In the genomic region with DNA sequence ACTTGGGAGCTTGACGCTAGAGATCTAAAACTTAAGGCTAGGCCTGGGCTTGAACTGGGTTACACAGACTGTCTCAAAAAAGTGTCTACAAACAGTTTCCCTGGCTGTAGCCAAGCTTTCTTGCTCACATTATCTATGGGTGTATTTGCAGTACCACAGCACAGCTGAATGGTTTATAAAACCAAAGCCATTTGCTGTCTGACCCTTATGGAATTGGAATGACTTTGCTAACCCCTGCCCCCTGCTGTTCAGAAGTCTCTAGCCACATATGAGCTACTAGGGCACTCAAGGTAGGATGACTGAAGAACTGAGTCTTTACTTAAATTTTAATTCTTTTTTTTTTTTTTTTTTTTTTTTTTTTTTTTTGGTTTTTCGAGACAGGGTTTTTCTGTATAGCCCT, we compare ENCODE assay signal across 9 mouse cellular contexts. TPM values are rescaled to one million over a fixed set of nuclear protein-coding genes. Genes with fewer than 3 reads are reported as not detected.
DNase-seq lines count a peak whose midpoint lies in the region; ATAC-seq and TF ChIP-seq lines count a peak whose summit lies in the region.
"Had no signal": no experiment of that assay in that cellular context is flagged by ENCODE, and none has a peak within 500 bp of the region (broad histone marks: within the 10 kb centered on the region; RNA-seq: fewer than 3 reads in every experiment).

No protein-coding gene starts in this region.

- DNase-seq in hindbrain, postnatal 0 days (ENCODE audit: low spot score), result peak; percentile 49
- DNase-seq in embryo, embryonic 10 days (ENCODE audit: low spot score), result peak; percentile 72
- DNase-seq in kidney, postnatal 25 days, result peak; percentile 52 to 78
- DNase-seq in retina, embryonic 14.5 days (ENCODE audit: low spot score), result peak; percentile 44

- no peak overlapping the region for H3K4me2 ChIP-seq in hindbrain, postnatal 0 days (ENCODE audit: low read depth, low read length)
- no peak overlapping the region for H3K4me2 ChIP-seq in hindbrain, embryonic 16.5 days (ENCODE audit: low read length)
- H3K4me2 ChIP-seq in forebrain, embryonic 12.5 days, result no peak overlapping the region
- no peak overlapping the region for H3K4me2 ChIP-seq in forebrain, embryonic 15.5 days (replicated peaks)

- peak; percentile 46 for TF ChIP-seq CTCF in hindbrain, postnatal 0 days (IDR thresholded peaks at IDR 0.05; ENCODE audit: low read depth)

- ATAC-seq in hindbrain, postnatal 0 days, result no peak
- no peak for ATAC-seq in hindbrain, embryonic 16.5 days
- ATAC-seq in CD4-positive, CD25-positive, alpha-beta regulatory T cell, adult 4 months, result peak; percentile 43
- no peak for ATAC-seq in forebrain, embryonic 12.5 days (ENCODE audit: low FRiP score)
- no peak for ATAC-seq in forebrain, embryonic 15.5 days (replicated peaks)

- H3K4me3 ChIP-seq in hindbrain, postnatal 0 days (ENCODE audit: low read length), result no peak overlapping the region
- H3K4me3 ChIP-seq in hindbrain, embryonic 16.5 days (ENCODE audit: low read length), result no peak overlapping the region
- no peak overlapping the region for H3K4me3 ChIP-seq in forebrain, embryonic 12.5 days (replicated peaks)
- no peak overlapping the region for H3K4me3 ChIP-seq in forebrain, embryonic 15.5 days
- H3K4me3 ChIP-seq: liver, embryonic 15.5 days had no signal

- WGBS in hindbrain, postnatal 0 days, result 95% methylated on average over 1 of the region's 2 CpGs
- 97% methylated on average over 1 of the region's 2 CpGs for WGBS in hindbrain, embryonic 16.5 days
- WGBS in forebrain, embryonic 12.5 days, result 92% methylated on average over 1 of the region's 2 CpGs
- 89% methylated on average over 2 of the region's 2 CpGs for WGBS in forebrain, embryonic 15.5 days

- H3K9me3 ChIP-seq in hindbrain, postnatal 0 days (ENCODE audit: low read length), result no peaks in the 10 kb centered on the region
- no peaks in the 10 kb centered on the region for H3K9me3 ChIP-seq in hindbrain, embryonic 16.5 days (ENCODE audit: control insufficient read depth, low read length)
- no peaks in the 10 kb centered on the region for H3K9me3 ChIP-seq in forebrain, embryonic 12.5 days
- H3K9me3 ChIP-seq in forebrain, embryonic 15.5 days, result no peaks in the 10 kb centered on the region
- H3K9me3 ChIP-seq: liver, embryonic 15.5 days had no signal

- no peak overlapping the region for H3K9ac ChIP-seq in hindbrain, postnatal 0 days (replicated peaks; ENCODE audit: low read length)
- H3K9ac ChIP-seq in hindbrain, embryonic 16.5 days (ENCODE audit: low read depth, low read length), result no peak overlapping the region
- H3K9ac ChIP-seq in forebrain, embryonic 12.5 days, result no peak overlapping the region
- H3K9ac ChIP-seq in forebrain, embryonic 15.5 days (replicated peaks), result no peak overlapping the region
- H3K9ac ChIP-seq: liver, embryonic 15.5 days had no signal

- H3K27ac ChIP-seq in hindbrain, postnatal 0 days, result no peak overlapping the region
- no peak overlapping the region for H3K27ac ChIP-seq in hindbrain, embryonic 16.5 days (ENCODE audit: low read depth, low read length)
- H3K27ac ChIP-seq in forebrain, embryonic 12.5 days, result no peak overlapping the region
- no peak overlapping the region for H3K27ac ChIP-seq in forebrain, embryonic 15.5 days (replicated peaks)
- H3K27ac ChIP-seq: liver, embryonic 15.5 days had no signal

- H3K36me3 ChIP-seq in hindbrain, postnatal 0 days (ENCODE audit: insufficient read depth, low read length), result no peaks in the 10 kb centered on the region
- no peaks in the 10 kb centered on the region for H3K36me3 ChIP-seq in hindbrain, embryonic 16.5 days (ENCODE audit: control insufficient read depth, insufficient read depth, low read length)
- H3K36me3 ChIP-seq in forebrain, embryonic 12.5 days (replicated peaks), result no peaks in the 10 kb centered on the region
- no peaks in the 10 kb centered on the region for H3K36me3 ChIP-seq in forebrain, embryonic 15.5 days
- H3K36me3 ChIP-seq: liver, embryonic 15.5 days had no signal

- no peaks in the 10 kb centered on the region for H3K27me3 ChIP-seq in hindbrain, postnatal 0 days (ENCODE audit: insufficient read depth, low read length)
- H3K27me3 ChIP-seq in hindbrain, embryonic 16.5 days (replicated peaks; ENCODE audit: control insufficient read depth, insufficient read depth, low read length), result no peaks in the 10 kb centered on the region
- H3K27me3 ChIP-seq in forebrain, embryonic 12.5 days, result no peaks in the 10 kb centered on the region
- H3K27me3 ChIP-seq in forebrain, embryonic 15.5 days, result no peaks in the 10 kb centered on the region
- H3K27me3 ChIP-seq: liver, embryonic 15.5 days had no signal

- H3K4me1 ChIP-seq in hindbrain, postnatal 0 days (ENCODE audit: insufficient read depth, low read length), result peaks cover 12% of the 10 kb centered on the region; the same call in 1 of the 2 replicates
- H3K4me1 ChIP-seq in hindbrain, embryonic 16.5 days (ENCODE audit: control insufficient read depth, insufficient read depth, low read depth, low read length), result peaks cover 26% of the 10 kb centered on the region
- H3K4me1 ChIP-seq in forebrain, embryonic 12.5 days, result peaks cover 63% of the 10 kb centered on the region
- H3K4me1 ChIP-seq in forebrain, embryonic 15.5 days, result peaks cover 47% of the 10 kb centered on the region

RNA-seq across cellular contexts. Expression of a gene that starts 2.0 kb away (rescaled TPM):
- total RNA-seq in hindbrain, postnatal 0 days (2014; rRNA removed), result 8.9 and 10.2 TPM in 2 replicates
- 4.1 and 5.6 TPM in 2 replicates for polyA plus RNA-seq in hindbrain, postnatal 0 days (2015; fragmentation: Nextera tagmentation; extraction: Ambion mirVana)
- 5.0 and 5.4 TPM in 2 replicates for polyA plus RNA-seq in hindbrain, embryonic 16.5 days (2015; fragmentation: Nextera tagmentation; extraction: Ambion mirVana)
- 1 to 10 TPM; 2.7 TPM for polyA plus RNA-seq in CD4-positive, CD25-positive, alpha-beta regulatory T cell, adult 4 months (2017; shearing (Covaris generic))
- 11.1 and 13.1 TPM in 2 replicates for polyA plus RNA-seq in forebrain, embryonic 12.5 days (2016; fragmentation: Nextera tagmentation; extraction: Ambion mirVana)
- polyA plus RNA-seq in forebrain, embryonic 15.5 days (2015; fragmentation: Nextera tagmentation; extraction: Ambion mirVana), result 8.9 and 10.1 TPM in 2 replicates
